Mouse (Mus musculus): ENCODE measurements at regions not wholly inside any gene's neighbourhood (a gene's known extent, or its start where the extent isn't known, plus 50 kb on each side); places are given as distances from the start of the nearest gene placed in this dataset.
"Not testable (repeated sequence)": the region's sequence is repeated elsewhere in the genome, so short reads cannot be mapped to it uniquely, and the experiment has no call there.

GRCm38 (mm10) chr1:164998621-164999020, 63.3 kb upstream of the Xcl1 start:
- H3K9me3 ChIP-seq (ENCODE audit: control insufficient read depth, low read length) = no peaks in the 10 kb centered on the region
- no peaks in the 10 kb centered on the region for H3K36me3 ChIP-seq (ENCODE audit: control insufficient read depth, insufficient read depth, low read length)
- DNase-seq (ENCODE audit: low spot score) (peak; percentile 22), ATAC-seq (ENCODE audit: low FRiP score, low read depth) (no peak)
- H3K27me3 ChIP-seq (ENCODE audit: control insufficient read depth, insufficient read depth, low read length) = no peaks in the 10 kb centered on the region
- no peak overlapping the region for H3K4me3 ChIP-seq (replicated peaks; ENCODE audit: low read length)
- no peaks in the 10 kb centered on the region for H3K4me1 ChIP-seq (ENCODE audit: control insufficient read depth, insufficient read depth, low read length)
- WGBS = 75% methylated on average over 3 of the region's 3 CpGs
- H3K4me2 ChIP-seq (replicated peaks; ENCODE audit: low read depth, low read length, severe bottlenecking) = no peak overlapping the region
- no peak overlapping the region for H3K27ac ChIP-seq (replicated peaks; ENCODE audit: low read depth, low read length)
- no peak for TF ChIP-seq POLR2A (IDR thresholded peaks at IDR 0.05; ENCODE audit: borderline replicate concordance, extremely low read depth, insufficient read depth, insufficient read length)
- no peak overlapping the region for H3K9ac ChIP-seq (ENCODE audit: low read depth, low read length, severe bottlenecking)

- H3K9ac ChIP-seq (ENCODE audit: low read depth, low read length, severe bottlenecking) = no peak overlapping the region
- 71% methylated on average over 5 of the region's 5 CpGs for WGBS
- no peak overlapping the region for H3K27ac ChIP-seq (replicated peaks; ENCODE audit: low read depth, low read length)
- ATAC-seq (ENCODE audit: low FRiP score, low read depth) = no peak
- TF ChIP-seq POLR2A (IDR thresholded peaks at IDR 0.05; ENCODE audit: borderline replicate concordance, extremely low read depth, insufficient read depth, insufficient read length) = no peak
- H3K4me1 ChIP-seq (ENCODE audit: control insufficient read depth, insufficient read depth, low read length) = no peaks in the 10 kb centered on the region
- no peak overlapping the region for H3K4me3 ChIP-seq (replicated peaks; ENCODE audit: low read length)
- H3K4me2 ChIP-seq (replicated peaks; ENCODE audit: low read depth, low read length, severe bottlenecking) = no peak overlapping the region
- no peaks in the 10 kb centered on the region for H3K36me3 ChIP-seq (ENCODE audit: control insufficient read depth, insufficient read depth, low read length)
- DNase-seq (ENCODE audit: low spot score) = no peak
- no peaks in the 10 kb centered on the region for H3K27me3 ChIP-seq (ENCODE audit: control insufficient read depth, insufficient read depth, low read length)
- no peaks in the 10 kb centered on the region for H3K9me3 ChIP-seq (ENCODE audit: control insufficient read depth, low read length)
Observed at GRCm38 (mm10) chr1:164997660-164998059, 62.3 kb upstream of the Xcl1 start.

DNA sequence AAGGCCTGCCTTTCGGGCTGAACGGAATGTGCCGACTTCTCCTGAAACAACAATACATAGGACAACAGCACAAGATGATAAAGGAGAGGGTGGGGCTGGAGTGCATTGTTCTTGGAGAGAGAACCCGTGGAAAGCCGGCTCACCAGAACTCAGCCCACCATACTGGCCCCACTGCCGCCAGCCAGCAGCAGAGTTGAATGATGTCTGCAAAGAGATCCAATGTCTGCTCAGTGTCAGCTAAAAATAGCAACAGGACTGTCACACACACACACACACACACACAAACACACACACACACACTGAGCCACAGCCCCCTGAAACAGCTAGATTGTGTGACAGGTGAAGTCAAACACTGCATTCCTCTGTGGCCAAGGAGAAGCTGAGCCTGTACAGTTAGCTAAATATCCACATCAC, 58.9 kb upstream of the Xcl1 start:
- no peak overlapping the region for H3K4me3 ChIP-seq (replicated peaks; ENCODE audit: low read length)
- no peak for TF ChIP-seq POLR2A (IDR thresholded peaks at IDR 0.05; ENCODE audit: borderline replicate concordance, extremely low read depth, insufficient read depth, insufficient read length)
- 44% methylated on average over 6 of the region's 6 CpGs for WGBS
- H3K36me3 ChIP-seq (ENCODE audit: control insufficient read depth, insufficient read depth, low read length) = no peaks in the 10 kb centered on the region
- DNase-seq (ENCODE audit: low spot score) (no peak), ATAC-seq (ENCODE audit: low FRiP score, low read depth) (0 out of 2 replicates have a peak, but pooled peaks have one; percentile 41)
- H3K4me1 ChIP-seq (ENCODE audit: control insufficient read depth, insufficient read depth, low read length) = no peaks in the 10 kb centered on the region
- no peak overlapping the region for H3K27ac ChIP-seq (replicated peaks; ENCODE audit: low read depth, low read length)
- no peaks in the 10 kb centered on the region for H3K27me3 ChIP-seq (ENCODE audit: control insufficient read depth, insufficient read depth, low read length)
- no peak overlapping the region for H3K4me2 ChIP-seq (replicated peaks; ENCODE audit: low read depth, low read length, severe bottlenecking)
- no peaks in the 10 kb centered on the region for H3K9me3 ChIP-seq (ENCODE audit: control insufficient read depth, low read length)
- no peak overlapping the region for H3K9ac ChIP-seq (ENCODE audit: low read depth, low read length, severe bottlenecking)

DNA sequence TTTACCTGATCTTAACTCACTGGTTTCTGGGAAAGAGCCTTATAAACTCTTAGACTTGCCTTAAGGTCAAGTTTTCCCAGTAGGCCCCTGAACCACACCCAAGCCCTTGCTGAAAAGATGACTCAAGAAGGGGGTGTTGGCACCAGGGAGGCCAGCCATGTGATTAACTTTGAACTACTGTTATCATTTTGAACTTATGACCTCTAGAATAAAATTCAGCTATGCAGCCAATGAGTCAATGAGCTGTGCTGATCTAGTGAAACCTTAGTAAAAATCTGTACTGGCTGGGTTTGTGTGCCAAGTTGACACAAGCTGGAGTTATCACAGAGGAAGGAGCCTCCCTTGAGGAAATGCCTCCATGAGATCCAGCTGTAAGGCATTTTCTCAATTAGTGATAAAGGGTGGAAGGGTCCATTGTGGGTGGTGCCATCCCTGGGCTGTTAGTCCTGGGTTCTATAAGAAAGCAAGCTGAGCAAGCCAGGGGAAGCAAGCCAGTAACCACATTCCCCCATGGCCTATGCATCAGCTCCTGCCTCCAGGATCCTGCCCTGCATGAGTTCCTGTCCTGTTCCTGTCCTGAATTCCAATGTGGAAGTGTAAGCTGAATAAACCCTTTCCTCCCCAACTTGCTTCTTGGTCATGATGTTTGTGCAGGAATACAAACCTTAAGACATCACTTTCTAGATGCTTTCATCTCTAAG, 58.0 kb upstream of the Xcl1 start:
- not testable (repeated sequence) for H3K27me3 ChIP-seq (ENCODE audit: control insufficient read depth, insufficient read depth, low read length); H3K36me3 ChIP-seq (ENCODE audit: control insufficient read depth, insufficient read depth, low read length); DNase-seq (ENCODE audit: low spot score); H3K9ac ChIP-seq (ENCODE audit: low read depth, low read length, severe bottlenecking); ATAC-seq (ENCODE audit: low FRiP score, low read depth); H3K27ac ChIP-seq (replicated peaks; ENCODE audit: low read depth, low read length); H3K4me2 ChIP-seq (replicated peaks; ENCODE audit: low read depth, low read length, severe bottlenecking); H3K9me3 ChIP-seq (ENCODE audit: control insufficient read depth, low read length); H3K4me1 ChIP-seq (ENCODE audit: control insufficient read depth, insufficient read depth, low read length); H3K4me3 ChIP-seq (replicated peaks; ENCODE audit: low read length)

DNA sequence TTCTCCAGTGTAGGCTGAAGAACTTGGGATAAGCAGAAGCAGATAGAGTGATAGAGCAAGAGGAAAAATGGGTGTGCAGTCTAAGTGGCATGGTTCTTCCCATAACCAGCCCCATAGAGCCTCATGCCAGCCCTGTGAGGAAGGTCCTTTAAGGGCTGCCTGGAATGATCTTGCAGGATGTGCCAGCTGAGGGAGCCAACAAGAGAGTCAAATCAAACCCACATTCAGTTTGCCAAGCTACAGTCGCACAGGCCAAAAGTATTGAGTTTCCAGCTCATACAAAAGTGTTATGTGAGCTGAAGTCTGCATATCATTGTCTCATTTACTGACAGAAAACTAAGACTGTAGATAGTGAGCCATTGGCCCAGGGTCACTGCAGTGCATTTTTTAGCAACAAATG, 53.7 kb upstream of the Xcl1 start:
- no peak for TF ChIP-seq POLR2A (IDR thresholded peaks at IDR 0.05; ENCODE audit: borderline replicate concordance, extremely low read depth, insufficient read depth, insufficient read length)
- no peak overlapping the region for H3K27ac ChIP-seq (replicated peaks; ENCODE audit: low read depth, low read length)
- no peaks in the 10 kb centered on the region for H3K9me3 ChIP-seq (ENCODE audit: control insufficient read depth, low read length)
- no peak overlapping the region for H3K4me3 ChIP-seq (replicated peaks; ENCODE audit: low read length)
- H3K27me3 ChIP-seq (ENCODE audit: control insufficient read depth, insufficient read depth, low read length) = no peaks in the 10 kb centered on the region
- H3K4me2 ChIP-seq (replicated peaks; ENCODE audit: low read depth, low read length, severe bottlenecking) = no peak overlapping the region
- ATAC-seq (ENCODE audit: low FRiP score, low read depth) (no peak), DNase-seq (ENCODE audit: low spot score) (no peak)
- H3K36me3 ChIP-seq (ENCODE audit: control insufficient read depth, insufficient read depth, low read length) = no peaks in the 10 kb centered on the region
- H3K4me1 ChIP-seq (ENCODE audit: control insufficient read depth, insufficient read depth, low read length) = no peaks in the 10 kb centered on the region
- WGBS = 78% methylated on average over 1 of the region's 1 CpGs
- H3K9ac ChIP-seq (ENCODE audit: low read depth, low read length, severe bottlenecking) = no peak overlapping the region

- H3K4me1 ChIP-seq (ENCODE audit: control insufficient read depth, insufficient read depth, low read length) = no peaks in the 10 kb centered on the region
- TF ChIP-seq POLR2A (IDR thresholded peaks at IDR 0.05; ENCODE audit: borderline replicate concordance, extremely low read depth, insufficient read depth, insufficient read length) = no peak
- no peaks in the 10 kb centered on the region for H3K36me3 ChIP-seq (ENCODE audit: control insufficient read depth, insufficient read depth, low read length)
- H3K4me2 ChIP-seq (replicated peaks; ENCODE audit: low read depth, low read length, severe bottlenecking) = no peak overlapping the region
- no peak overlapping the region for H3K9ac ChIP-seq (ENCODE audit: low read depth, low read length, severe bottlenecking)
- H3K9me3 ChIP-seq (ENCODE audit: control insufficient read depth, low read length) = no peaks in the 10 kb centered on the region
- H3K27ac ChIP-seq (replicated peaks; ENCODE audit: low read depth, low read length) = no peak overlapping the region
- H3K27me3 ChIP-seq (ENCODE audit: control insufficient read depth, insufficient read depth, low read length) = no peaks in the 10 kb centered on the region
- 67% methylated on average over 3 of the region's 3 CpGs for WGBS
- ATAC-seq (ENCODE audit: low FRiP score, low read depth) = no peak
- H3K4me3 ChIP-seq (replicated peaks; ENCODE audit: low read length) = no peak overlapping the region
- DNase-seq (ENCODE audit: low spot score) = no peak
Observed at GRCm38 (mm10) chr1:164988191-164988590, 52.9 kb upstream of the Xcl1 start.

- not testable (repeated sequence) for H3K4me3 ChIP-seq (replicated peaks; ENCODE audit: low read length); H3K9me3 ChIP-seq (ENCODE audit: control insufficient read depth, low read length); H3K27ac ChIP-seq (replicated peaks; ENCODE audit: low read depth, low read length); DNase-seq (ENCODE audit: low spot score); H3K36me3 ChIP-seq (ENCODE audit: control insufficient read depth, insufficient read depth, low read length); H3K4me2 ChIP-seq (replicated peaks; ENCODE audit: low read depth, low read length, severe bottlenecking); H3K27me3 ChIP-seq (ENCODE audit: control insufficient read depth, insufficient read depth, low read length); ATAC-seq (ENCODE audit: low FRiP score, low read depth); H3K4me1 ChIP-seq (ENCODE audit: control insufficient read depth, insufficient read depth, low read length); H3K9ac ChIP-seq (ENCODE audit: low read depth, low read length, severe bottlenecking)
- WGBS = 95% methylated on average over 21 of the region's 21 CpGs
Observed at GRCm38 (mm10) chr1:164985521-164985920, 50.2 kb upstream of the Xcl1 start.
